Mouse (Mus musculus) lung, postnatal 25 days (tissue): ENCODE results near the gene Tas2r116.

Source experiments
- DNase-seq: peaks from one replicate; pipeline ENCODE4 v3.0.0; 2022; ENCODE audit warnings: low spot score

Tas2r116 gene

DNA sequence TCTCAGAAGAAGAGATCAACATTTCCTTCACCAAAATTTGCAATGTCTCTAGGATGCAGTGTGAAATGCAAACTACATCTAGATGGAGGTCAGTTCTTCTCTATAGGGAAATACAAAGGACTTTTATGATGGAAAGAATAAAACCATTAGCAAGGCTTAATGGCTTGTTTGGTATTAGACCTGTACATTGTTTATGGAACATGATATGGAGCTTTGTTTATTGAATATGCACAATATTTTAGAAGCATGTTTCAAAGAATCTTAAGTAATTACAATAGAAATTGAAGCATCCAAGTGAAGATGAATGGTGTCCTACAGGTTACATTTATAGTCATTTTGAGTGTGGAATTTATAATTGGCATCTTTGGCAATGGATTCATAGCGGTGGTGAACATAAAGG is at the start of gene Tas2r116:
Gene Tas2r116 (plus strand): TSS at position 301 of the 400 bp plus-strand sequence.
- DNase-seq, result no peak

DNA sequence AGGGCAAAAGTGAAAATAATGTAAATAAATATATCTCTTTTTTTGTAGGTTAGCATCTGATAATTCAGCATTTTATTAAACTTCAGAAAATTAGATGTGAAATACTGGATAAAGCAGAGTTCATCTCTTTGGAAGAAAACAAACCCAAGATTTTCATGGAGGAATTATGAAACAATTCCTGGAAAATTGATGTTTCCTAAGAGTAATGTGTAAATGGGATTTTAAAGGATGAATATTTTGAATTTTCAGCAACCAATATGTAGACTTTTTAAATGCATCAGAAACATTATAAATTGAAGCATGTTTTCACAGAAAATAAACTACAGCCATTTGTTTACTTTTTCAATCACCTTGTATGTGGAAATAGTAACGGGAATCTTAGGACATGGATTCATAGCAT is 8.4 kb upstream of the Tas2r116 start, which contains the start of gene Tas2r123:
Gene Tas2r123 (plus strand): TSS at position 301 of the 400 bp plus-strand sequence.
- no peak for DNase-seq

DNA sequence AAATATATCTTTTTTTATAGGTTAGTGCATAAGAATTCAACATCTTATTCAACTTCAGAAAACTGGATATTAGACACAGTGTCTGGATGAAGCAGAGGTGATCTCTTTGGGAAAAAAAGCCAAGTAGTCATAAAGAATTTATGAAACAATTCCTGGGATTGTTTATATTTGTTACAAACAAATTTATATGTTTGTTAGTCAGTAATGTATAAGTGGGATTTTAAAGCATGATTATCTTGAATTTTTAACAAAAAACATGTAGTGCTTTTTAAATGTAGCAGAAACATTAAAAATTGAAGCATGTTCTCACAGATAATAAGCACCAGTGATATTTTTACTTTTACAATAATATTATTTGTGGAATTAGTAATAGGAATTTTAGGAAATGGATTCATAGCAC is 12.5 kb downstream of the Tas2r116 start, which contains the start of gene Tas2r110:
Gene Tas2r110 (plus strand): TSS at position 301 of the 400 bp plus-strand sequence.
- no peak for DNase-seq

DNA sequence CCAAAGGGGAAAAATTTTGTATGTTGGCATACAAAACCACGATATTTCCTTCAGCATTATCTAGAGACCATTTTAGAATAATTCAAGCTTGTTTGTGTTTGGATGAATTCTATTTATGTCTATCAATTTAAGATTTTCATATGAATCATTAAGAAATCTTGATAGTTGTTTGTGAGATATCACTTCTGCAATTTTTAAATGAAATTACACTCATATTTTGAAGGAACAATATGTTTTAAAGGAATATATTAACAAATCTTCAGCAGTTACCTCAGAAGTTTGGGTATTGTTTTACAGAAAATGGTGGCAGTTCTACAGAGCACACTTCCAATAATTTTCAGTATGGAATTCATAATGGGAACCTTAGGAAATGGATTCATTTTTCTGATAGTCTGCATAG is 37.5 kb downstream of the Tas2r116 start, which contains the start of gene Tas2r113:
Gene Tas2r113 (plus strand): TSS at position 301 of the 400 bp plus-strand sequence.
- no peak for DNase-seq
